Mouse (Mus musculus): ENCODE measurements at regions not wholly inside any gene's neighbourhood (a gene's known extent, or its start where the extent isn't known, plus 50 kb on each side); places are given as distances from the start of the nearest gene placed in this dataset.
"Not testable (repeated sequence)": the region's sequence is repeated elsewhere in the genome, so short reads cannot be mapped to it uniquely, and the experiment has no call there.

DNA sequence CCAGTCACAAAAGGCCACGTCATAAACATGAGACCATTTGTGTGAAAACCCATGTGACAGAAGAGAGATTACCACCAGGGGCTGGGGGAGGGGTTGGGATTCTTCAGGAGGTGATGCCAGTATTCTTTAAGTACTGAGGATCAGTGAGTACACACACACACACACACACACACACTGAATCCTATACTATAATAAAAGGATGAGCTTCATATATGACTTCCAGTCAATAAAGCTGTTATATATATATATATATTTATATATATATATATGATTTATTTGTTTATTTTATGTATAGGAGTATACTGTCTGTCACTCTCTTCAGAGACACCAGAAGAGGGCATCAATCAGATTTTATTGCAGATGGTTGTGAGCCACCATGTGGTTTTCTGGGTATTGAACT is 98.4 kb downstream of the Gm15319 start:
- not testable (repeated sequence) for H3K4me2 ChIP-seq; H3K4me1 ChIP-seq (ENCODE audit: control insufficient read depth, insufficient read depth, low read length); H3K36me3 ChIP-seq (ENCODE audit: control insufficient read depth, insufficient read depth, low read length); H3K27ac ChIP-seq (ENCODE audit: low read depth, low read length); ATAC-seq (ENCODE audit: low FRiP score); DNase-seq (ENCODE audit: low spot score, missing footprints); H3K4me3 ChIP-seq (ENCODE audit: low read depth, low read length); H3K27me3 ChIP-seq (ENCODE audit: control insufficient read depth, insufficient read depth, low read length); H3K9ac ChIP-seq (ENCODE audit: low read length); H3K9me3 ChIP-seq (ENCODE audit: control insufficient read depth, low read length)
- WGBS: 85% methylated on average over 1 of the region's 1 CpGs

DNA sequence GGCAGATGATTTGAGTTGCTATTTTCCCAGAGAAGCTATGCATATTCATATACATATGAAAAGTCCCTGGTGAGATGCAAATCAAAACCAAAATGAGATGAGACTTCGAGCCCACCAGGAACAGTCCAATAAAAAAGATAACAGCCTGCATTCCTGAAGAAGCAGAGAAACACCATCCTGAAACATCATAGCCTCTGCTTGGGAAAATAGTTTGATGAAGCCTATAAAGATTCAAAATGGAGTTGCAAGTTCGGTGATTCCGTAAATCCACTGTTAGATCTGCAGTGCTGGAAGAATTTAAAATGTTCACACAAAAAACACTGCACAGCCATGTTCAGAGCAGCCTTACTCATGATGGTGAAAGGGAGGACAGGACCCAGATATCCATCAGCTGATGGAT is 98.9 kb downstream of the Gm15319 start:
- not testable (repeated sequence) for H3K36me3 ChIP-seq (ENCODE audit: control insufficient read depth, insufficient read depth, low read length); ATAC-seq (ENCODE audit: low FRiP score); H3K27me3 ChIP-seq (ENCODE audit: control insufficient read depth, insufficient read depth, low read length); H3K4me3 ChIP-seq (ENCODE audit: low read depth, low read length); H3K27ac ChIP-seq (ENCODE audit: low read depth, low read length); H3K4me2 ChIP-seq; DNase-seq (ENCODE audit: low spot score, missing footprints); H3K4me1 ChIP-seq (ENCODE audit: control insufficient read depth, insufficient read depth, low read length); H3K9ac ChIP-seq (ENCODE audit: low read length); H3K9me3 ChIP-seq (ENCODE audit: control insufficient read depth, low read length)
- WGBS: 91% methylated on average over 3 of the region's 3 CpGs

DNA sequence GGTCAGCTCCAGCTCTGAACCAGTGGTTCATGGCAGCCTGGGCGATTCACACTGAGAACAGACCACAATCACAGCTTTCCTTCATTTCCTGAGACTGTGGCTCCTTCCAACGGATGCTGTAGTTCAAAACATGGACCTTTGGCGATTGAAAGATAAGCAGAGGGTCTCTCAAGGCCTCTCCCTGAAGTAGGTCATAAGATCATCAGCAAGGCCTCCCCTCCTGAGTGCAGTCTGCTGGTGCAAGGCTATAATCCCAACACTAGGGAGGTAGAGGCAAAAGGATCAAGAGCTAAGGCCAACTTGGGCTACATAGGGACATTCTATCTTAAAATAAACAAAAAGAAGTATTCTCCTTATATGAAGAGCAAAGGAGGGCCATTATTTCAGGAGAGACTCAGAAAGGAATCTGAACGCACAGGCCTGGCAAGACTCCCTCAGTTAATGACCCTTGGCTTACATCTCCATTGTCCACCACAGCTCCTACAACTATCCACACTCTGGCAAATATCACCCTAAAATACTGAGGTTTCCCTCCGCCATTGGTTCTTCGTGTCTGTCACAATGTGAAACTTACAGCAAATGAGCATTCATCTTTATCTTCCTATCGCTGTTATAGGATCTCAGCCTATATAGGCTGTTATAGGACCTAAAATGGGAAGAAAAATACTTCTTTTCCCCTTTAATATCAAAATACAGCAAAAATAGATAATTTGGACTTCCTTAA is 100.0 kb downstream of the Gm15319 start:
- not testable (repeated sequence) for H3K36me3 ChIP-seq (ENCODE audit: control insufficient read depth, insufficient read depth, low read length); H3K4me2 ChIP-seq; H3K9me3 ChIP-seq (ENCODE audit: control insufficient read depth, low read length); ATAC-seq (ENCODE audit: low FRiP score); H3K4me1 ChIP-seq (ENCODE audit: control insufficient read depth, insufficient read depth, low read length); H3K4me3 ChIP-seq (ENCODE audit: low read depth, low read length); H3K27ac ChIP-seq (ENCODE audit: low read depth, low read length); H3K9ac ChIP-seq (ENCODE audit: low read length); H3K27me3 ChIP-seq (ENCODE audit: control insufficient read depth, insufficient read depth, low read length)
- WGBS: 73% methylated on average over 6 of the region's 7 CpGs
- DNase-seq (ENCODE audit: low spot score, missing footprints): peak; percentile 53

DNA sequence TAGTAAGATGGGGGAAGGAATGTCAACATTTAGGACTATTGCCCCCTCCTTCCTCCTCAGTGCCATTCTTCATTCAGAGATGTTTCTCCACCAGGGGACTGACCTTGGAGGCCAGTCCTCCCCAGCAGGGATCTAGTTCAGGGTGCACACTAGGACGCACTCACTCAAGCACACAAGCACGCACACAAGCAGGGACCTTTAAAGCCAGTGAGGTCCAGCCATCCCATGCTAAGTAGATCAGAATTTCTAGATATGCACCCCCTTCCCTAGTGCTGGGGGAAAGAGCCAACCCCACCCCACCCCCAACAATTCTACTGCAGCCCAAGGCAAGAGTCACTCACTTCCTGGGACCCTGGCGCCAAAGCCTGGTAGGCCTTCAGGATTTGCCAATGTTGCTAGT is 100.8 kb downstream of the Gm15319 start:
- H3K9ac ChIP-seq (ENCODE audit: low read length); H3K4me3 ChIP-seq (ENCODE audit: low read depth, low read length); H3K4me1 ChIP-seq (ENCODE audit: control insufficient read depth, insufficient read depth, low read length); ATAC-seq (ENCODE audit: low FRiP score); H3K4me2 ChIP-seq; DNase-seq (ENCODE audit: low spot score, missing footprints); H3K27me3 ChIP-seq (ENCODE audit: control insufficient read depth, insufficient read depth, low read length); H3K27ac ChIP-seq (ENCODE audit: low read depth, low read length); H3K9me3 ChIP-seq (ENCODE audit: control insufficient read depth, low read length); H3K36me3 ChIP-seq (ENCODE audit: control insufficient read depth, insufficient read depth, low read length): not testable (repeated sequence)
- no CpG with 5 or more reads among the region's 3 CpGs for WGBS

DNA sequence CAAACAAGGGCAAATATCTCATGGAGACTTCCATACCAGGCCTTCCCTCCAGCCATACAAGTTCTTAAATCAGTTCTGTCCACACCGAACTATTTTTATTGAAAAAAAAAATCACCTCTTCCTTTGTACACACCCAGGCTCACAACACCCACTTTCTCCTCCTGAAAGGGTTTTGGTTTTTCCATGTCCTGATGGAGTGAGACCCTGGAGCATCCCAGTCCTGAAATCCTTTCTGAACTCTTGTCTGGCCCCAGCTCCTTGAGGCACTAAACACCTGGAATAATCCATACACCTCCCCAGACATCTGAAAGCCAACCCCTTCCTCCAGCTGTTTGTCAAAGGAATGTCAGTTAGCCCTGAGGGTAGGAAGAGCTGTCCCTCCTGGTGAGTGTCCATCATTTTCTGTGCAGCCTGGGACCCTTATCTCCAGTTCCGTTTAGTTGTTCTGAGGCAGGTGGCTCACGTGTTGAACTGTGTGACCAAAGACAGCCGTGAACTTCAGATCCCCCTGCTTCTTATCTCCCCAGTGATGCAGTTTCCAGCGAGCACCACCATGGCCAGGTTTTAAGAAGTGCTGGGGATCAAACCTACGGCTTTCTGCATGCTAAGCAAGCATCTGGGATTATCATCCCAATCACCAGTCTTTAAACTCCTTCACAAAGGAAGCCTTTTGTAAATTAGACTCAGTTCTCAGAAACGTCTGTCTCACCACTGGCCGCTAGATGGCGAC is 101.4 kb downstream of the Gm15319 start:
- not testable (repeated sequence) for H3K27ac ChIP-seq (ENCODE audit: low read depth, low read length); H3K27me3 ChIP-seq (ENCODE audit: control insufficient read depth, insufficient read depth, low read length); DNase-seq (ENCODE audit: low spot score, missing footprints); H3K9me3 ChIP-seq (ENCODE audit: control insufficient read depth, low read length); H3K4me1 ChIP-seq (ENCODE audit: control insufficient read depth, insufficient read depth, low read length); H3K4me2 ChIP-seq; H3K4me3 ChIP-seq (ENCODE audit: low read depth, low read length); H3K36me3 ChIP-seq (ENCODE audit: control insufficient read depth, insufficient read depth, low read length); H3K9ac ChIP-seq (ENCODE audit: low read length)
- ATAC-seq (ENCODE audit: low FRiP score): peak; percentile 71; the same call in 1 of the 2 replicates
- WGBS: 64% methylated on average over 5 of the region's 9 CpGs

DNA sequence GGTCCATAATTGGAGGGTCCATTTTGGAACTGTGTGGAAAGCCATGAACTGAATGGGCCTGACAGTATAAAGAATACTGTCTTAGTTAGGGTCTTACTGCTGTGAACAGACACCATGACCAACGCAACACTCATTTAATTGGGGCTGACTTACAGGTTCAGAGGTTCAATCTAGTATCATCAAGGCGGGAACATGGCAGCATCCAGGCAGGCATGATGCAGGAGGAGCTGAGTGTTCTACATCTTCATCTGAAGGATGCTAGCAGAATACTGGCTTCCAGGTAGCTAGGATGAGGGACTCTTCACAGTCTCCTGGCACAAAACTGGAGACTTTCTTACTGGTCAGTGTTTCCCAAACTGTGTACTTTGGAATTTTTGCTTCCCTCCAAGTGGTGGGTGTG is 102.0 kb downstream of the Gm15319 start:
- not testable (repeated sequence) for H3K27ac ChIP-seq (ENCODE audit: low read depth, low read length); H3K36me3 ChIP-seq (ENCODE audit: control insufficient read depth, insufficient read depth, low read length); DNase-seq (ENCODE audit: low spot score, missing footprints); ATAC-seq (ENCODE audit: low FRiP score); H3K27me3 ChIP-seq (ENCODE audit: control insufficient read depth, insufficient read depth, low read length); H3K4me2 ChIP-seq; H3K9me3 ChIP-seq (ENCODE audit: control insufficient read depth, low read length); H3K9ac ChIP-seq (ENCODE audit: low read length); H3K4me3 ChIP-seq (ENCODE audit: low read depth, low read length); H3K4me1 ChIP-seq (ENCODE audit: control insufficient read depth, insufficient read depth, low read length)
- no CpG with 5 or more reads among the region's 2 CpGs for WGBS

DNA sequence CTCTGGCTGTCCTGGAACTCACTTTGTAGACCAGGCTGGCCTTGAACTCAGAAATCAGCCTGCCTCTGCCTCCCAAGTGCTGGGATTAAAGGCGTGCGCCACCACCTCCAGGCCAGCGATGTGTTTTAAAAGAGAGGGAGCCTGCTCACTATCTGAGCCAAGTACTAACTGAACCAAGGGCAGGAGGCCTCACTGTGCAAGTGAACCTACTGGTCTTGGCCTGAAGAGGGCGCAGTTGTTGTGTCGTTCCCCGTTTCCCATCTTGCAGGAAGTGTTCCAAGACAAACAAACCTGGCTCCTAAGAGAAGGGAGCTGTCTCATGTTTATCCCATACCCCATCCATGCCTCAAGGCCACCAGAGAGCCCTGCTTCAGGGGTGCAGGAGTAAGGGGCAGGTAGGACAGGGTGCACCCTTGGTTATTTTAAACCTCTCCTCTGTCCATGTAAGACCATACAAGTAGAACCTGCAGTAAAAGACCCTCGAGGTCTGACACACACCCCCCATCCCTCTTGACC is 102.8 kb downstream of the Gm15319 start:
- DNase-seq (ENCODE audit: low spot score, missing footprints); H3K36me3 ChIP-seq (ENCODE audit: control insufficient read depth, insufficient read depth, low read length); H3K4me1 ChIP-seq (ENCODE audit: control insufficient read depth, insufficient read depth, low read length); H3K27ac ChIP-seq (ENCODE audit: low read depth, low read length); H3K4me2 ChIP-seq; H3K4me3 ChIP-seq (ENCODE audit: low read depth, low read length); H3K9ac ChIP-seq (ENCODE audit: low read length); ATAC-seq (ENCODE audit: low FRiP score); H3K27me3 ChIP-seq (ENCODE audit: control insufficient read depth, insufficient read depth, low read length); H3K9me3 ChIP-seq (ENCODE audit: control insufficient read depth, low read length): not testable (repeated sequence)
- 89% methylated on average over 3 of the region's 7 CpGs for WGBS

DNA sequence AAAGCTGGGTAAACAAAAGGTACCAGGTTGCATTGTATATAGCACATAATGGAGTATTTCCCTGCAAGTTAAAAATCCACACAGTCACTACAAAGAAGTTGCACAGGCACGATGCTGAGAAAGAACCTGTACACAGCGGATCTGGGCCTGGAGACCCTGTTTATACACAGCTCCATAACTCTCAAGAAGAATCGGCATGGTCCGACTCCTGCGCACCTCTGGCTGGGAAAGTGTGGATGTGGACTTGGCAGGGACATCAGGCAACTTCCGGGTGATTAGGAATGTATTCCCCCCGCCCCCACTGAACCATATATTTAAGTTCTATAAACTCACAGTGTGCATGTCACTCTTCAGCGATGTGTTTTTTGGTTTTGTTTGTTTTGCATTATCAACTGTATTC is 103.3 kb downstream of the Gm15319 start:
- H3K27me3 ChIP-seq (ENCODE audit: control insufficient read depth, insufficient read depth, low read length); H3K4me3 ChIP-seq (ENCODE audit: low read depth, low read length); DNase-seq (ENCODE audit: low spot score, missing footprints); H3K27ac ChIP-seq (ENCODE audit: low read depth, low read length); H3K9me3 ChIP-seq (ENCODE audit: control insufficient read depth, low read length); H3K9ac ChIP-seq (ENCODE audit: low read length); H3K4me1 ChIP-seq (ENCODE audit: control insufficient read depth, insufficient read depth, low read length); H3K36me3 ChIP-seq (ENCODE audit: control insufficient read depth, insufficient read depth, low read length); H3K4me2 ChIP-seq; ATAC-seq (ENCODE audit: low FRiP score): not testable (repeated sequence)
- WGBS: 86% methylated on average over 6 of the region's 8 CpGs

All from midbrain, embryonic 11.5 days (tissue).